In genomic region chr9:87198036-87198435, GRCm38 (mm10) we compare ENCODE assay signal across 25 mouse cellular contexts. TPM values are rescaled to one million over a fixed set of nuclear protein-coding genes. Genes with fewer than 3 reads are reported as not detected.
DNase-seq lines count a peak whose midpoint lies in the region; ATAC-seq and TF ChIP-seq lines count a peak whose summit lies in the region.
"Had no signal": no experiment of that assay in that cellular context is flagged by ENCODE, and none has a peak within 500 bp of the region (broad histone marks: within the 10 kb centered on the region; RNA-seq: fewer than 3 reads in every experiment).

No protein-coding gene starts in this region.

- no peak for TF ChIP-seq CTCF in cerebellum, adult 2 months (IDR thresholded peaks at IDR 0.05; ENCODE audit: borderline replicate concordance, insufficient read depth, low read depth, low read length)

- no peak overlapping the region for H3K4me3 ChIP-seq in cerebellum, adult 2 months (replicated peaks; ENCODE audit: insufficient read depth, low read depth, low read length)
- H3K4me3 ChIP-seq: embryonic facial prominence, embryonic 15.5 days; erythroblast, embryonic 14.5 days; forebrain, embryonic 10.5 days; forebrain, embryonic 15.5 days; heart, embryonic 12.5 days; hindbrain, embryonic 15.5 days had no signal

- ATAC-seq in cerebellum, adult (ENCODE audit: insufficient number of reproducible peaks, low FRiP score, low TSS enrichment), result peak; percentile 87
- ATAC-seq: CD4-positive, CD25-positive, alpha-beta regulatory T cell, adult 4 months; forebrain, embryonic 15.5 days; inflammation-experienced regulatory T-cells, adult 6 months had no signal

- WGBS in cerebellum, adult 2 months, result 21% methylated on average over 6 of the region's 6 CpGs

- H3K4me1 ChIP-seq in cerebellum, adult 2 months (ENCODE audit: control insufficient read depth, insufficient read depth, low read length), result peaks cover 2% of the 10 kb centered on the region; the same call in 1 of the 2 replicates
- H3K4me1 ChIP-seq: embryonic facial prominence, embryonic 15.5 days; forebrain, embryonic 10.5 days; forebrain, embryonic 15.5 days; heart, embryonic 12.5 days; hindbrain, embryonic 15.5 days had no signal

- H3K27me3 ChIP-seq in cerebellum, adult 2 months (ENCODE audit: control insufficient read depth, insufficient read depth, low read length), result no peaks in the 10 kb centered on the region
- H3K27me3 ChIP-seq: embryonic facial prominence, embryonic 15.5 days; forebrain, embryonic 15.5 days; heart, embryonic 12.5 days; hindbrain, embryonic 15.5 days had no signal

- no peak for DNase-seq in cerebellum, postnatal 4 days (ENCODE audit: low spot score in 2 of 2)
- peak; percentile 84 for DNase-seq in brain, adult 2 months (ENCODE audit: low read depth, low spot score)
- peak; percentile 50 to 69 for DNase-seq in cerebellum, adult 2 months
- peak; percentile 17 to 29 for DNase-seq in cerebellum, postnatal 10 days
- no peak for DNase-seq in kidney, adult 9 months
- no peak for DNase-seq in embryo, embryonic 10.5 days (ENCODE audit: low spot score)
- DNase-seq in gastrocnemius, postnatal 14 days, result no peak
- DNase-seq: adrenal gland, postnatal 14 days; B cell, adult 2 months; embryo, embryonic 11 days; gastrocnemius, postnatal 25 days; kidney, adult 11 months had no signal

- intact Hi-C loops in gastrocnemius, postnatal 14 days (cut with DNase I; ENCODE audit: low total_unique reads), result no loop called here

- no peak for TF ChIP-seq POLR2A in cerebellum, adult 2 months (IDR thresholded peaks at IDR 0.05; ENCODE audit: borderline replicate concordance, insufficient read depth, low read length)

- no peak overlapping the region for H3K27ac ChIP-seq in cerebellum, adult 2 months (ENCODE audit: insufficient read depth, low read length)
- H3K27ac ChIP-seq: embryonic facial prominence, embryonic 15.5 days; forebrain, embryonic 10.5 days; forebrain, embryonic 15.5 days; hindbrain, embryonic 15.5 days had no signal

RNA-seq across cellular contexts. Expression of gene Mrap2, which starts 53.9 kb away (rescaled TPM):
- 14.2 and 17.7 TPM in 2 replicates for polyA plus RNA-seq in cerebellum, adult 2 months (2012; rRNA removed)
- under 1 TPM; 0.31 to 0.68 TPM for total RNA-seq in gastrocnemius, postnatal 14 days (2021)
- total RNA-seq: G1E; granulocyte monocyte progenitor cell, adult 5-6 weeks had no signal
- polyA plus RNA-seq: embryonic facial prominence, embryonic 11.5 days; erythroblast, embryonic 14.5 days; forebrain, embryonic 10.5 days; G1E; heart, embryonic 12.5 days; kidney, embryonic 14.5 days had no signal

RNA-seq across cellular contexts. Expression of gene Cep162, which starts 57.3 kb away (rescaled TPM):
- polyA plus RNA-seq in cerebellum, adult 2 months (2012; rRNA removed), result 5.2 and 5.5 TPM in 2 replicates
- total RNA-seq in gastrocnemius, postnatal 14 days (2021), result 1 to 10 TPM; 1.4 to 1.8 TPM

Comparison
In these comparisons a context has a peak if more than half of its experiments do, and no peak if none do; other contexts are left out.
1. DNase-seq: peak in brain, adult 2 months (single experiment), cerebellum, adult 2 months (2 of 2) and cerebellum, postnatal 10 days (2 of 2); none in cerebellum, postnatal 4 days (0 of 2), kidney, adult 9 months (single experiment), embryo, embryonic 10.5 days (single experiment) and gastrocnemius, postnatal 14 days (single experiment).